Mouse (Mus musculus) heart, adult 2 months (tissue): ENCODE results near the gene Rhox4b.
"Not testable (repeated sequence)": the region's sequence is repeated elsewhere in the genome, so short reads cannot be mapped to it uniquely, and the experiment has no call there.

ENCODE experiments used
- CTCF ChIP-seq: fragments of 200-600 bp; IDR thresholded peaks from 2 replicates; pipeline ENCODE4 v1.8.1; 2022; ENCODE audit warnings: antibody characterized with exemption, mild to moderate bottlenecking, moderate library complexity
- POLR2A ChIP-seq: fragments of 200-500 bp; IDR thresholded peaks from 2 replicates; pipeline ENCODE4 v1.6.1; 2011; ENCODE audit warnings: mild to moderate bottlenecking, low read depth, low read length, control low read depth; ENCODE audit not compliant: insufficient read depth

GRCm38 (mm10) chrX:37432194-37432593 is at the start of gene Rhox4b:
- not testable (repeated sequence) for TF ChIP-seq POLR2A, CTCF
